Mouse (Mus musculus): Measurements from ENCODE around the gene Wdr89.

DNA sequence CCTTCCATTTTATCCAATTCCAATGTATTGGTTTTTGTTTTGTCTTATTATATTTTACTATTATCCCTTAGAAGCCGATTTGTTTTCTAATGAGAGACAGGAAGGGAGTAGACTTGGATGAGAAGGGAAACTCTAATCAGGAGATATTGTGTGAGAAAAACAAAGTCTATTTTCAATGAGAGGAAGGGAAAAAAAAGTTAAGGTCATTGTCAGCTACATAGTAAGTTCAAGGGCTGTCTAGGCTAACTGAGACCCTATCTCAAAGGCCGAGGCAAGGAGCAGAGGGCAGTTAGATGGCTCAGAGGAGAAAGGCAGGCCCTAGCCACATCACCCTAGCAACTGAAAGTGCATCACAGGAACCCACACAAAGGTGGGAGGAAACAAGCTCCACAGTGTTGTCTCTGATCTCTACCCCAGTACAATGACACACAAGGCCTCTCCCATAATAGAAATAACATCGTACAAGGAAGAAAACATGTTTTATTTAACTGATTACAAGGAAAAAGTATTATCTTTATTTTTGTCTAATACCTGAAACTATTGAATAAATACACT lies 15.0 kb downstream of the Wdr89 start:
- TF ChIP-seq CTCF (IDR thresholded peaks at IDR 0.05) (no peak), EP300 (IDR thresholded peaks at IDR 0.05) (no peak)

Data from lung, postnatal 0 days (tissue).